Mouse (Mus musculus): ENCODE data around the gene Helt. TPM values are rescaled to one million over a fixed set of nuclear protein-coding genes. Genes with fewer than 3 reads are reported as not detected.
"Not testable (repeated sequence)": the region's sequence is repeated elsewhere in the genome, so short reads cannot be mapped to it uniquely, and the experiment has no call there.

The Helt gene
- total RNA-seq, 2 experiments from 2014 or later = not detected

DNA sequence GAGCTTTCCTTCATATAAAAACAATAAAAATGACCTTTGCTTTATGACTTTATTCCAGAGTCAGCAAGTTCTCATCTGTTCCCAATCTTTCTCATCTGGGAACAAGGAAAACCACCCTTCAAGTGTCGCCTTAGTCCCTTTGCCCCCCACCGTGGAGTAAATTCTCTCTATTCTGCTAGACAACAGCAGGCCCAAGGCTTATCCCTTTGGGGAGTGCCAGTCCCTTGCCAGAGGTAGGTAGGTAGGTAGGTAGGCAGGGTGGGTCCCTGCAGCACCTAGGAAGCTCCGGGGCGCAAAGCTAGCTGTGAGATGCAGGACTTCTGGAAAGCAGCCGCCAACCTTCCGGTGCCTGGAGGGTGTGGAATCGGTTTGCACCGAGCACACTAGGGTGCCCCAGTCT lies 1.5 kb upstream of the Helt start:
- no peak for DNase-seq

GRCm38 (mm10) chr8:46295101-46295534 lies 647 bp upstream of the Helt start:
- no peak for DNase-seq

- no peak for DNase-seq
Measured at GRCm38 (mm10) chr8:46293741-46294151, 725 bp downstream of the Helt start.

GRCm38 (mm10) chr8:46293201-46293600 lies 1.3 kb downstream of the Helt start:
- no peak for DNase-seq

- no peak for DNase-seq
Measured at GRCm38 (mm10) chr8:46291931-46292675, 2.4 kb downstream of the Helt start.

- no peak for DNase-seq
Measured at GRCm38 (mm10) chr8:46289274-46289673, 5.2 kb downstream of the Helt start.

DNA sequence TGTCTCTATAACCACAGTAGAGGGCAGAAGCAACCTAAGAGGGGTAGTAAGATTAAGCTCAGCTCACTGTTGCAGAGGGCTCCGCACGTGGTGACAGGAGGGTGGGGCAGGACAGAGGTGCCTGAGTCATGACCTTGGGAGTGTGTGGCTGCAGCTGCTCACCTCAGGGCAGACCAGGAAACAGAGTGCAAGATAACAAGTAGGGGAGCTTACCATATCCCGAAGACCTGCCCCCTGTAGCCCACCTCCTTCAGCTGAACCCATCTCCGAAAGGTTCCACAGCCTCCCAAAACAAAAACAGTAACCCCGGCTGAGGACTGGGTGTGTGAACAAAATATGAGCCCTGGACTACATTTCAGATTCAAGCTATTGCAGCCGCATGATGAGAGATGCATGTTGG lies 6.5 kb downstream of the Helt start:
- DNase-seq = no peak

DNA sequence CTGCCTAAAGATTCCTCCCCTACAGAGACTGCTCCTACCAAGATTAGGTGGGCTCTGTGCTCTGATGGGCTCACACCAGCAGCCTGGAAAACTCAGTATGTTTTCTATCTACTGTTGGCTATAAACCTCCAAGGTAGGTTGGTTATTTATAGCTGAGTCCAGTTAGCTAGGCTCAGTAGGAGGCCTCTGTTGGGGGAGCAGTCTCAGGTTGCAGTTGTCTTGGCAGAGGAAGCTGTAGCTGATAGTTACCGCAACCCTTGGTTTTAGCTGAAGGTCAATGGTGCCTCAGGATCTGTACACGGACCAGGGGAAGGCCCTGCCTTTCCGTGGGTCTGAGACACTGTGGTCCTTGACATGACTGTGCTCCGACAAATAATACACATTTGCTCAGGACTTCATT lies 8.5 kb downstream of the Helt start:
- DNase-seq = no peak

DNA sequence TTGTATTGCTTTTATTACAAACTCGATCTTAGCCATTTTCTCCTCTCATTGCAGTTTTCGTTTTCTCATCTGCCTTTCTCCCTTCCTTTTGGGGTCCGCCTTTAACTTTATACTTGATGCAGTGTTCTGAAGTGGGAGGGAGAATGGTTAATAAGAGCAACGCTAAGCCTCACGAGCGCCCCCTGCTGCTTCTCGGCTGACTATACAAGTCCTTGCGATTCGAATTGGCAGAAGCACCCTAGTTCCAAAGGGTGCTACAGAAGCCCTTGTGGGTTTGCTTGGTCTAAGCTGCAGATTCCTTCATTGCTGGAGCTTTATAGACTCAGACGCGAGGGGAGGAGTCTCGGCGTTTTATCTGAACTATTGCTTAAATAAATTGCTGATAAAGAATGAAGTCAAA lies 12.9 kb downstream of the Helt start:
- DNase-seq = peak; percentile 84

DNA sequence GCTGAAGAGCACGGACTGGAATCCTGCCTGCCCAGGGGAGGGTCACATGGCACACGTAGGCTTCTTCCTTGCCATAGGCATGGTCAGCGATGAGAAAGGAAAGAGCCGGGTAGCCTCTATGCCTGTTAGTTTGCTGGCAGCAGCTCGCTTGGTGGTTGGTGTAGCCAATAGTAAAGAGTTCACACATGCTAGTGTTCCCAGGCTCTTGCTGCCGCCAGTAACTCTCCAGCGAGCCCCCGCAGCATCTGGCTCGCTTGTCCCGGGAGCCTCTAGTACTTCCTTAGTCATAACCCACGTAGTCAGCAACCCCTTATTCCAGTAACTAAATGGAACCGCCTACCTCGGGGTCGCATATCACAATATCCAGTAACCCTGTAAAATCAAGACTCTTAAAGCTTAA lies 17.5 kb downstream of the Helt start:
- no peak for DNase-seq

DNA sequence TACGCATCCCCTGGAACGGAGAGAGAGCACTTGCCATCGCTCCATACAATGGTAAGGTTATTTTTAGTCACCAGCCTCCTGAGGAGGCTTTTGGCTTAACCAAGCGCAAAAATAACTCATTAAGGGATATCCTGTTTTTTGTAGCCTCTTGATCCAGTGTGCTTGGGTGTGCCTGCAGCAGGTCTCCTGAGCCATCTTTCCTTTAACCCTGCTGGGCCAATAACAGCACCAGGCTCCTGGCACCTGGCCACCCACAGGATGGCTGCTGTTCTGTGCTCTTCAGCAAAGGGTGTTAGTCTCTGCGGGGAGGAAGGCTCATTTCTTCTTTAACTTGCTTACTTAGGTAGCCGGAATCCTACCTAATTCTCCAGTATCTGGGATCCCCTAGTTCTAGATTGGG lies 23.7 kb downstream of the Helt start:
- DNase-seq = peak; percentile 50

GRCm38 (mm10) chr8:46270147-46270546 lies 24.3 kb downstream of the Helt start:
- DNase-seq = no peak

DNA sequence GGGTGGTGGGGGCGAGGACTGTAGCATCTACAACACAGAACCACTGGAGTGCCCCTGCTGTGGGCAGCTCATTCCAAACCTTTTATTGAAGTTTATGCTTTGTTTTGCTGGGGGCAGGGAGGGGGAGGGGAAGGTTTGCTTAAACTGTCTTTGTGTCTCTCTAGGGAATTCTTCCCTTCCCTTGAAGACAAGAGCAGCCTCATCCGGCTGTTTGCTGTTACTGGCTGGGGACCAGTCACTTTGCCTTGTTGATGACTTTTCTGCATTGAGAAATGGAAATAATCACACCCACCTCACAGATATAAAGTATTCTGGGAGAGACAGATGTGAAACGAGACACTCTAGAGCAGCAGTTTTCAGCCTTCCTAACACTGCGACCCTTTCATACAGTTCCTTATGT lies 27.7 kb downstream of the Helt start:
- DNase-seq = no peak

DNA sequence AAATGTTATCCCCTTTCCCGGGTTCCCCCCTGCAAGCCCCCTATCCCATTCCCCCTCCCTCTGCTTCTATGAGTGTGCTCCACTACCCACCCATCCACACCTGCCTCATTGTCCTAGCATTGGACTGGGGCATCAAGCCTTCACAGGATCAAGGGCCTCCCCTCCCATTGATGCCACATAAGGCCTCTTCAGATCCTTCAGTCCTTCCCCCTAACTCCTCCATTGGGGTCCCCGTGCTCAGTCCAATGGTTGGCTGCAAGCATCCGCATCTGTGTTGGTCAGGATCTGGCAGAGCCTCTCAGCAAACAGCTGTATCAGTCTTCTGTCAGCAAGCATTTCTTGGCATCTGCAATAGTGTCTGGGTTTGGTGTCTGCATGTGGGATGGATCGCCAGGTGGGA lies 30.3 kb downstream of the Helt start:
- not testable (repeated sequence) for DNase-seq

DNA sequence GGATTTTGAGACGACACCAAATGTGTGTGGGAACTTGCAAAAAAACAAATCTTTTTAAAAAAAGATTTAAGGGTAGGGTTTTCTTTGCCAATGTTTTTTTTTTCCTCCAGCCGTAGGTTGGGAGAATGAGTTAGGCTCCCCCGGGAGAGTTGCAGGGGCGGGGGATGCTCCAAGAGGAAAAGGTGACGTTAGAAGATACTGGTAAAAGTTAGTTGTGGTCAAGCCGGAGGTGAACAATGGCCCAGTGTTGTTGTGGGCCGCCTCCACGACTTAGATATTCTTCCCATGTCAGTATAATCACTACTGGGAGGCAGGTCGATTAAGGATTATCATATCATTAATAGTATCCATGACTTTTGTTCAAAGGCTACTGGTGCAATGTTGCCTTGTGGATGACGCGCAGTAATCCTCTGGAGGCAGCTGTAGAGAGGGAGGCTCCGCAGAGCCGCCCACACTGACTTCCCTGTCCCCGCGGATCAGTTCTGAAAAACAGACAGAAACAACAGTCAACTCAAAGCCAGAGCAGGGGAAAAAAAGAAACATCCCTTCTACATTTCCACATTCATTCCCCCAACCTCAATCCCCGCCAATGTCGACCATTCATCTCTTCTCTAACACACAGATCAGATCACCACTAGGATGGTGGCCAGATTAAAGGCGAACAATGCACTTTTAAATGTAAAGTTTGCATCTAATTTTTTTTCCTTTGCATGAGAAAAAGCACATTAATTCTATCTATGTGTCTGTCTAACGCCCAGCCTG lies 36.4 kb downstream of the Helt start:
- DNase-seq = no peak

DNA sequence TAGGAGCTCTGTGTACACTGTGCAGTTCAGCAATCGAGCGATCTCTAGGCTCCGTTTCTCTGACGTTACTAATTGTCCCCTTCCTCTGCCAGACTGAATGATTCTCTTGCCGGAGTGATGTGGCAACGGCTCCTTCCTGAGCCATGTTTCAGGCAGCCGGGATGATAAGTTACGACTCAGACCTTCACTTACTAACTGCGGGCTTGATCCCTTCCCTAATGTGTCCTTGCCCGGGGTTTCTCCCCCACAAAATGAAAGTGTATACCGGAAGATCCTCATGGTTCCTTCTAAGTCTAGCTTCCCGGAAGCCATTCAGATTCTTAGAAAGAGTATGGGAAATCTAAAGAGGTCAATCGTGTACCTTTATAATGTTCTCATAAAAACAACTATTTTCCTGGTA lies 42.0 kb downstream of the Helt start:
- no peak for DNase-seq

GRCm38 (mm10) chr8:46251561-46251960 lies 42.9 kb downstream of the Helt start:
- no peak for DNase-seq

GRCm38 (mm10) chr8:46246346-46246745 lies 48.1 kb downstream of the Helt start:
- peak; percentile 29 for DNase-seq

DNA sequence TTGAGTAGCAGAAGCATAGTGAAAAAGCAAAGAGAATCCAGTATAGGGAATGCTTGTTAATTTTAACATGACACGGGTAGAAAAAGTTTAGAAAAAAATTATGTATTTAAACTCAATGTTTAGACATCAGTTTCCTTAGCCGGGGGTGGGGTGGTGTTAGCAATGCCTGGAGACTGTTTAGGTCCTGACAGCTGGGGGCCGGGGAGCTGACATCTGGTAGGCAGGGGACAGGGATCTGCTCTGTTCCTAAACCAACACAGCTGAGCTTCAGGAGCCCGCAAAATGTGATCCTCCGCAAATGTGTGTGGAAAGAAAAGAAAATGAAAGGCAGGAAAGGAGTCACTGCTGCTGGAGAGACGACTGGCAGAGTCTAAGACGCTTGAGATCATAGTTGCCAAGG lies 51.5 kb downstream of the Helt start:
- no peak for DNase-seq

Other genes starting within 250 kb of the Helt start
- gene Cfap97, start 142.9 kb downstream of the Helt start, total RNA-seq (2021) = 10 to 100 TPM; 14.1 to 15.2 TPM
- gene Snx25, start 142.5 kb downstream of the Helt start, total RNA-seq (2021) = 10 to 100 TPM; 12.2 to 12.7 TPM
- gene Slc25a4, start 83.4 kb downstream of the Helt start, total RNA-seq (2021) = 1,000 to 10,000 TPM; 3,101 to 3,310 TPM
- gene Acsl1, start 176.4 kb upstream of the Helt start, total RNA-seq (2021) = 100 to 1,000 TPM; 639 to 652 TPM